Mouse (Mus musculus): ENCODE results near the gene Mns1.

The Mns1 gene

GRCm38 (mm10) chr9:72479276-72479675 lies 41.5 kb downstream of the Mns1 start:
- no peak for DNase-seq

GRCm38 (mm10) chr9:72488523-72488922 lies 50.7 kb downstream of the Mns1 start:
- no peak for DNase-seq

GRCm38 (mm10) chr9:72489131-72489530 lies 51.3 kb downstream of the Mns1 start:
- DNase-seq, result no peak

GRCm38 (mm10) chr9:72491559-72492193 lies 53.9 kb downstream of the Mns1 start:
- DNase-seq, result peak; percentile 94

- DNase-seq, result no peak
These were observed 54.4 kb downstream of the Mns1 start, which contains the start of gene Tex9 for GRCm38 (mm10) chr9:72492194-72492565. Tex9 (minus strand) TSS chr9:72492212.

- DNase-seq, result no peak
These were observed 55.7 kb downstream of the Mns1 start for GRCm38 (mm10) chr9:72493465-72493864.

- no peak for DNase-seq
These were observed 56.3 kb downstream of the Mns1 start for GRCm38 (mm10) chr9:72493984-72494685.

- DNase-seq, result no peak
These were observed 58.9 kb downstream of the Mns1 start for GRCm38 (mm10) chr9:72496691-72497090.

- DNase-seq, result no peak
These were observed 59.4 kb downstream of the Mns1 start for GRCm38 (mm10) chr9:72497171-72497570.

Measured in kidney, adult 18-20 months (tissue).